Mouse (Mus musculus): Measurements from ENCODE around the gene Nifk.
A peak's percentile ranks its signal among the peaks of the same experiment; 100 is the strongest.

The Nifk gene

DNA sequence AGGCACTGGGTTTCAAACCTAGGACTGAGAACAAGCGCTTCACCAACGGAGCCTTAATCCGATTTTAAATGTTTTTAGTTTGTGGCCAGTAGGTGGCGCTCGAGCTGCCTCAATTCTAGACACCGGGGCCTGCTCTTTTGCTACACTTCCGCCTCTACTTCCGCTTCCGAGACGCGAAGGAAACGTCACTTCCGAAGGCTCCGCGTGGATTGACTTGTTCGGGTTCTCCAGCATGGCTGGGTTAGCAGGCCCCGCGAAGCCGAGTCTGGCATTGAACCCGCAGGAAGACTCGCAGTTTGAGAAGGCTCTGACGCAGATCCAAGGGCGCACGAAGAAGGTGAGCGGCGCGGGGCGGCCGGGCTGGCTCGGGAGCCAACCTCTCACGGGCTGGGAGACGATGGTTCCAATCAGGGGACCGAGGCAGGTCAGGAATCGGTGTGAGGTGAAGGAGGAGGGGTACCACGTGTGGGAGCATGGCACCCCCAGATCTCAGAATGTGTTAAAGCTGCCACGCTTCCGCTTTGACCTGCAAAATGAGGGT lies at the start of gene Nifk:
Nifk (plus strand) TSS at position 179 of the 541 bp plus-strand sequence.
- DNase-seq (ENCODE audit: low spot score in 2 of 2): peak; percentile 88 to 91

DNA sequence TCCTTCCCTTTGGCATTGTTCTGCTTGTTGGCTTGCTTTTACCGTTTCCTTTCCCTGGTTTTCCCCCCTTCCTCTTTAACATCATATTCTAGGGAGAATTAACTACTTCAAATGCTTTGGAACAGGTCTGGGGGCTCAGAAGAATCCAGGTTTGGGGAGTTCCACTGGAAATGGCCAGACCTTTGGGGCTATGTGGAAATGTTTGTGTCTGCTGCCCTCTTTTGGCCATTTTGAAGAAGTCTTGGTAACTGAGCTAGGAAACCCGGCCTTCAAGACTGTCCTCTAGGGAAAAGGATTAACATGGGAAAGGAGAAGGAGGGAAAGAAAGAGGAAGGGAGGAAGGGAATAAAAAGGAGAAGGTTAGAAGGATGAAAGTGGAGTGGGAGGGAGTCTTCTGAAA lies 46.5 kb upstream of the Nifk start:
- no peak for DNase-seq (ENCODE audit: low spot score in 2 of 2)

DNA sequence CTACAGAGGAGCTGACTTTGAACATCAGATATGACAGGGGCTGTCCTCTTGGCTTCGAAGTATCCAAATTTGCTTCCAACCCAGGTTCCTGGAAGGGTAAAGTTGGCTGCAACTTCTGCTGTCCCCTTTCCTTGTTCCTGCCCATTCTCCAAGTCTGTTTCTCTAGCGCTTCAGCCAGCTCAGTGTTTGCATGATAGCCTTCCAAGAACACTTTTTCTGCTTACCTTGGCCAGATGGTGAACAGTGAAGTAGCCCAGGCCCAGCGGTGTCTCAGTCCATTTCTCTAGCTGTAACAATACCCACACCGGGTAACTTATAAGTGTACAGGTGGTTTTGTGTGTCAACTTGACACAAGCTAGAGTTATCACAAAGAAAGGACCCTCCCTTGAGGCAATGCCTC lies 29.3 kb upstream of the Nifk start:
- DNase-seq (ENCODE audit: low spot score in 2 of 2): no peak

DNA sequence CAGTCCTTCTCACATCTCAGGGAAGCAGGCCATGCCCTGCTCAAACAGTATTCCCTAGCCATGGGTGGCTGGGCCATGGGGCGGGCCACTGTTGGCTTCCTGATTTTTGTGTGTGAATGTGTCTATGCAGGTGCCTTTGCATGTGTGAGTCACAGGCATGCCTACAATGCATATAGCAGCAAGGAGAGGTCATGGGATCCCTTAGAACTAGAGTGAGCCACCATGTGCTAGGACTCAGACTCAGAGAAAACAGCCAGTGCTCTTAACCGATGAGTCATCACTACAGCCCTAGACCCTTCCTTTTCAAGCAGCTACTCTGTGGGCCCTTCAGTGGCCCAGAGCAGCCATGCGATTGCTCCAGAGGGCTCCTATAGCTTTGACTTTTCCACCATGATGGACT lies 27.4 kb upstream of the Nifk start:
- no peak for DNase-seq (ENCODE audit: low spot score in 2 of 2)

DNA sequence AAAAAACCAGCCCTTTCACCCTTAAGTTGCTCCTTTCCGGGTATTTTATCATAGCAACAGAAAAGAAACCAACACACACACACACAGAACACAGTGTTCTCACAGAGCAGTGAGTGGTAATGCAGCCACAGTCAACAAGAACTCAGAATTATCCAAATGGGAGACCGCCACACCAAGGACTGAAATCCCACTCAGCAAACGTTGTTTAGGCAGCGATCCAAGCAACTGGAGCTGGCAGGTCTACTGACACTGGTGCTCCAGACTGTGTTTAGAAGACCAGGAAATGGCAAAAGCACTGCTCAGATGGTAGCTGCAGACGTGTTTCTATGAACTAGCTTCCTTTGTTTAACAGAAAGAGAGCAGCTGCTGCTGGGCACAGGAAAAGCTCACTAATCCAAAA lies 26.8 kb upstream of the Nifk start:
- DNase-seq (ENCODE audit: low spot score in 2 of 2): no peak

DNA sequence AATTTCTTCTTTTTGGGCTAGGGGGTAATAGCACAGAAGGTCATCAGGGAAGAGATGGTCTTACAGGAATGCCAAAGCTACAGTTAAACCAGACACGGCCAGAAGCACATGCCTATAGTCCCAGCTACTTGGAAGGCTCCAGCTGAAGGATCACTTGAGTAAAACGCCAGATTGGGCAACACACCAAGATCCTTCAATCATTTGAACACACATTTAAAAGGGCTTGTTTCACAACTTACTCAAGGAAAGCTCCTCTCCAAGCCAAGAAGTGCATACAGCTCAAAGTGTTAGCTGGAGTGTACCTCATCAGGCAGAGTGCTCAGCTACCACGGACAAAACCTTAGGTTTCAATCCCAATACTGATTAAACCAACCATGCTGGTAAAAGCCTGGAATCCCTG lies 25.0 kb upstream of the Nifk start:
- DNase-seq (ENCODE audit: low spot score in 2 of 2): no peak

DNA sequence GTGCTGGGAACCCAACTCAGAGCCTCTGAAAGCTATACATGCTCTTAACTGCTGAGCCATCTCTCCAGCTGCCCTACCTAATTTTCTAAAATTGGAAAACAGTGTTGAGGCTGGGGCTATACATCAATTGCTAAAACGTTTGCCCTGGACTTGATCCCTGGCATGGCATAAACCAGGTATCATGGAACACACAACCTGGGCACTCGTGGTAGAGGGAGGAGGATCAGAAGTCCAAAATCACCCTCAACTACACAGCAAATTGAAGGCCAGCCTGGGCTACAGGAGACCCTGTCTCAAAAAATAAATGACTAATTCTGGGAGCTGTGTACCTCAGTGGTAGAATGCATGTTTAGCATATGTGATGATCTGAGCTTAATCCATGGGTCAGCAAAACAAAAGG lies 23.9 kb upstream of the Nifk start:
- DNase-seq (ENCODE audit: low spot score in 2 of 2): no peak

DNA sequence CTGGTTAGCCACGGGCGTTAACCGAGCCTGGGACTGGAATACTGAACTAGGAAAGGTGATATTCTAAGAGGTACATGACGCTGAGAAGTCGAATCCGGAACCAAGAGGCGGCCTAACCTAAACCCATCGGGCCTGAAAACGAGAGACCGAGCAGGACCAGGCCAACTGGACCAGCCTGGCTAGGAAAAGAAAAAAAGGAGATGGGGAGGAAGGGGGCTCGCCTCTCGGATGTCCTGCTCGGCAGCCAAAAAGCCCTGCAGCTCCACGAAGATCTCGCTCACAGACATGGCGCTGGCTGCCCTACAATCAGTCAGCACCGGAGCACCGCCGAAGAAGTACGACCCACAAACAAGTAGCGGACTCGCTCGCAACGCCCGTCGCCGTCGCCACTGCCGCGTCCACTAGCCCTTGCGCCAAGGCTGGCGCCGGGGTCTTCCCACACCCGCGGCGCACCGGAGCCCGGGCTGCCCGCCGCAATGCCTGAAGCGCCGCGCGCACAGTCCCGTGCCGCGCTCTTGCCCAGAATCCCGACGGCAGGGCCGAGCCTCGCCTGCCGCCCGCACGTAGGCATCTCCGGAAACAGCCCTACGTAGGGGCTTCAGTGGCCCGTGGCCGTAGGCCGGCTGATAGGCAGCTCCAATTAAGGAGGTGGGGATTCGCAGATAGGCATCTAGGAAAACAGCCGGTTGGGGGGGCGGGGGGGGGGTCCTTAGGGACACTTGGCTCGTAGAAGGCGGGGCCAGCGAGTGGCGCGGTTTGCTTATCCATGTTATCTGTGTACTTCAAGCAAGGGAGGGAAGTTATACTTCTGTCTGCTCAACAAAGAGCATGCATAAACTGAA lies 10.6 kb upstream of the Nifk start:
- DNase-seq (ENCODE audit: low spot score in 2 of 2): peak; percentile 83 to 88

DNA sequence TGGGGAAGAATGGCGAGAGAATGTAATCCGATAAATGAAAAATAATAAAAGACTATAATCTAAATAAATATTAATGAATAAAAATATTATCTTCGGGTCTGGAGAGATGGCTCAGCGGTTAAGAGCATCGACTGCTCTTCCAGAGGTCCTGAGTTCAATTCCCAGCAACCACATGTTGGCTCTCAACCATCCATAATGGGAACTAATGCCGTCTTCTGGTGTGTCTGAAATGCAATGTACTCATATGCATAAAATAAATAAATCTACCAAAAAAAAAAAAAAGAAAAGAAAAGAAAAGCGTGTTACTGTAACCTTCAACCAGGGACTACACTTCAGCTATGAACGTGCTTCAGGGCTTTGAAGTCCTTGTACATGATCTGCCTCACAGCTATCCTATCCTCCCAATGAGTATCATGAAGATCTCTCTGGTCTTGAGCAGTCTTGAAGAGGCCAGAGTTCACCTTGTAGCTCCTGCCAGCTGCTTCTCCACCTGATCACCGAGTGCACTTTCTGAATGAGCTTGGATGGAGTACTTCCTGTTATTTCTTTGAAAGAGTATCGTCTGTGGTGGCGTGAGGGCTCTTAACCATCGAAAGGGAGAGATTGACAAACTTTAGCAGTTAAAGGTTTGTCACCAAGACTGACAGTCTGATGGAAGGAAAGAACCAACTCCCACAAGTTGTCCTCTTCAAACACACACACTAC lies 9.9 kb upstream of the Nifk start, which contains the start of gene Tsn:
Tsn (minus strand) TSS at position 118 of the 705 bp plus-strand sequence.
- no peak for DNase-seq (ENCODE audit: low spot score in 2 of 2)

DNA sequence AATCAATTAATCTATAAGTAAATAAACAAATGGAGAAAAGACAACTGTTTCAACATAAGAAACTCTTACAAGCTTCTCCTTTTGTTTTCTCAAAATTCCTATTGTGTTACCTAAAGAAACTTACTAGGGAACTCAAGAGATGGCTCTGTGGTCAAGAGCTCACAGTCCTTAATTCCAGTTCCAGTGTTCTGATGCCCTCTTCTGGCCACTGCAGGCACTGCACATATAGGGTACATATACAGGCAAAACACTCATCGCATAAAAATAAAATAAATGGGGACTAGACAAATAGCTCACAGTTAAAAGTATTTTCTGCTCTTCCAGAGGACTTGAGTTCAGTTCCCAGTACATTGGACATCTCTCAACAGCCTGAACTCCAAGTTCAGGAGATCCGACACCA lies 943 bp upstream of the Nifk start:
- no peak for DNase-seq (ENCODE audit: low spot score in 2 of 2)

DNA sequence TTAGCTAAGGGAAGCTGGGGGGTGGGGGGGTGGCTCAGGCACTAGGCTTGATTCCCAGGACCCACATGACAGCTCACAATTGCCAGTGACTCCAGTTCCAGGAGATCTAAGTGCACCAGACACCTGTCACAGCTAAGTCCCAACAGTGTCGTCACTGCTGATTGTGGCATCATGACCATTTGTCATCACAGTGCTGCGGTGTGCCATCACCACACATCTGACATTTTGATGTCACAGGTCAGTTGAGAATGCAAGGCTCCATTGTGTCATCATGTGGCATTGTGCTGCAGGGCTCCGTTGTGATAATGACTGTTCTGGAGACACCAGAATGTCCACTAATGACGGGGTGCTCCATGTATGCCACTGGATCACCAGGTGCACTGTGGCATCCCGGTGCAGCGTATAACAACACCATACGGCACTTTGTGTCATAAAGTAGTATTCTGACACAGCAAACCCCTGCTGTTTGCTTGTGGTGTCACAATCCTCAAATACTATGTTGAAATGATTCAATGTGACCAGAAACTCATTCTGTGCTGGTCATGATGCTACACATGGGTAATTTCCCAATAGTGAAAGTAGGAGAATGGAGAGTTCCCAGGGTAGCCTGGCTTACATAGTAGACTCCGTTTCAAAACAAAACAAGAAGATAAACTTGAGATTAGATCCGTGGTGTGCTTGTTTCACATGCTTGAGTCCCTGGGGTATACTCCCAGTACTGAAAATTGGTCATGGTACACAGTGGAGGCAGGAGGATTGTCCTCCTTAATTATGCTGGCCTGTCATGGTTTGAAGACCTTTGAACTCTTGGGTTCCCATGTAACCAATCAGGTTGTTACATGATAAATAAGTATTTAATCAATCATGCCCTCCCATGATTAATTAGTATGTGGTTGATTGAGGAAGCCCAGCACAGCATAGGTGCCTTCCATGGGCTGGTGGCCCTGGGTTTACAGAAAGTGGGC lies 13.4 kb downstream of the Nifk start:
- no peak for DNase-seq (ENCODE audit: low spot score in 2 of 2)

DNA sequence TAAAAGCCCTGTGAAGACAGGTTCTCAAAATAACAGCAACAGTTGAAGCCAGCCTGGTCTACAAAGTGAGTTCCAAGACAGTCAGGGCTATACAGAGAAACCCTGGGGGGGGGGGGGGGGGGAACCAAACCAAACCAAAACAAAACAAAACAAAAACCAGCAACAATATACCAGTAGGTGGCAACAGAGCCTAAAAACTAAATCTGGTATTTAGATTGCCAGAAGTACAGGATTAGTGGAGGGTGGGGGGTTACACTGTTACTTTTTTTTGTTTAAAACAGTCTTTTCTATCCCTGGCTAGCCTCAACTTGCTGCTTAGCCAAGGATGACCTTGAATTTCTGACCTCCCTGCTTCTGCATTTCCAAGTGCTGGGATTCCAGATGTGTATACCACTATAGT lies 14.2 kb downstream of the Nifk start:
- DNase-seq (ENCODE audit: low spot score in 2 of 2): no peak

DNA sequence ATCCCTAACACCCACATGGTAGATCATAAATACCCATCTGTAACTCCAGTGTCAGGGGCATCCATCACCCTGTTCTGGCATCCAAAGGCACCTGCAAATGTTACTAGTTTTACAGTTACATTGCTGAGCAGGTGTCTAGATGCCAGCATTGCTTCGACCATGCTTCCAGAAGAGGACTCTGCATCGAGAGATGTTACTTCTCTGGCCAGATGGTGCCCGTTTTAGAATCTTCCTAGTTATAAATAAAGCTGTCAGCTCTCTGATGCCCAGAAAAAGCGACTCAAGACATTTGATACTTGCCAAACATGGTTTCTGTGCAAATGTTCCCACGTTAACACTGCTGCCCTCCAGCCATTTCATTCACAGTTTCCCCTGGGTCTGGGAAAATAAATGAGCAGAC lies 16.3 kb downstream of the Nifk start:
- no peak for DNase-seq (ENCODE audit: low spot score in 2 of 2)

DNA sequence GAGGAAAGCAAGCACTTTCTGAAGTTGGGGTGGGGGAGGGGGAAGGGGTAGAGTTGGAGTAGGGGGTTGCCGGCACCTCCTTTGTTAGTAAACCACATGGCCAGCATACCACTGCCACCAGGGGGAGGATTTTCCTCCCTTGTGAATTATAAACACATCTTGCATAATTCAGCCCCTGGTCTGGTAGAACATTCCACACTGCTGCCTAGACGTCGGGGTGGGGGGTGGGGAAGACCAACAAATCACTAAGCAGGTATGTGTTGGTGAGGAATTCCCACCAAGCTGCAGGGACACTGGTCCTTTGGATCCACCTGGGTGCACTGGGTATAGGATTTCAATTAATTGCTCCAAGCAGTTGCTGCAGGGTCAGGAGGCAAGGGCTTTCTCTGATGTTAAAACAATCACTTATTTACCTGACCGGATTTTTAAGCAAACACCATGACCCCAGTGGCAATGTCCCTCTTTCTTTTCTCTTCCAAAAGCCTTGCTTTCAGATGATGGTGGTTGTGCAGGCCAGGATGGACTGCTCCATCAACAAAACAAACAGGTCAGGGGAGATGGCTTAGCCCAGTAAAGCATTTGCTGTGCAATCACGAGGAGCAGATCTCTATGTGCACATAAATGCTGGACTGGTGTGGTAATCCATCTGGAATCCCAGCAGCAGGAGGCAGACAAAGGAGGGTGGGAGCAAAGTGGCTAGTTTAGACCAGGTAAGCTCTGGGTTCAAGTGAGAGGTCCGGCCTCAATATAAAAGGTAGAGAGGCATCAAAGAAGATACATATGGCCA lies 22.2 kb downstream of the Nifk start:
- DNase-seq (ENCODE audit: low spot score in 2 of 2): no peak

DNA sequence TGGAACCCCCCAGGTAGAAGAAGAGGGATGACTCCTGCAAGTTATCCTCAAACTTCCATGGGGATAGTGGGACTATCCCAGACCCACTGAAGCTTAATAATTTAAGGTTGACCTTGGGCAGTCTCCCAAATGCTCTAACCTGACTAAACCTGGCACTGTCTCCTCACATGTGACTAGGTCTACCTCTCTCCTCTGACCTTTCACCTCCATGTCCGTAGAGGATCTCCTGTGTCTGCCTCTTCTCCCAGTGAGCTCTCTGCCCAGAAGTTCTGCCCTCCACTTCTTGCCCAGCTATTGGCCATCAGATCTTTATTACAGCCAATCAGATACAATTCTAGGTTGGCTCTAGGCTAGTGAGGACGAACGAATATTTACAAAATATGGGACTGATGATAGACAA lies 28.3 kb downstream of the Nifk start:
- DNase-seq (ENCODE audit: low spot score in 2 of 2): no peak

DNA sequence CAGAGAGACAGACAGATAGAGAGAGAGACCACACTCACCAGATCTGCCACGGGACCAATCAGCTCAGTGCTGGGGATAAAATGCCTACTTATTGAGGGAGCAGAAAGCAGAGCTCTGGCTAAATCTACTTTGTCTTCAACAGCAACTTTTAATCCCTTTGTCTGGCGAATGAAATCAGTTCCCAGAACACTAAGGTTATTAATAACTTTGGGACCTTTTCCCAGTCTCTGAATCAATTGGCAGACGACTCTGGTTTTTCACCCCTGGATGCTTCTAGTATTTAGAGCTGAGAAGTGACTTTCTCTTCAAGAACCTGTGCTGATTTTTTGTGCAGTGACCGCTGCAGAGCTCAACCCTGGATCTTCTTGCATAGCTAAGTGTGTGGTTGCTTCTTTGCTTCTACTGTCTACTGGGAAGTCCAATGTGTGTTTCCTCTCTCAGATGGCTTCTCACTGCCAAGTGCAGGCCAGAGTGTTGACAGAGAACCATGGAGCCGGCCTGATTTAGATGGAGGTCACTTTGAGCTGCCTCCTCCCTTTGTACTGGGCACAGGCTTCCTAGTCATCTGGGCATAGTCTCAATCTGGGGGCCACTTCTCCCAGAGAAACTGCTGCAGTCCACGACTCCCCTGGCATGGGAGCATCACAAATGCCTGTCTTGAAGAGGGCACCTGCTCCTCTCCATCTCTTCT lies 37.6 kb downstream of the Nifk start:
- no peak for DNase-seq (ENCODE audit: low spot score in 2 of 2)

DNA sequence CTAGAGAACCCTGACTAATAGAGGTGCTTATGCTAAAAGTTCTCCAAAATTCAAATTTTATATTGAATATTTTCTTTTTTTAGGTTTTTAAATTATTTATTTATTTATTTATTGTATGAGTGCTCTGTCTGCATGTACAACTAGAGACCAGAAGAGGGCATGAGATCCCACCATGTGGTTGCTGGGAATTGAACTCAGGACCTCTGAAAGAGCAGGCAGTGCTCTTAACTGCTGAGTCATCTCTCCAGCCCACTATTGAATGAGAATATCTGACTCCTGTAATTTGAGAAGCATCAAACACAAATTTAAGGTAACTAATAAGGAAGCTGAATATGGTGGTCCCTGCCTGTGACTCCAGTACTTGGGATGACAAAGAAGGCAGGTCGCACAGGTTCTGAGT lies 46.3 kb downstream of the Nifk start:
- DNase-seq (ENCODE audit: low spot score in 2 of 2): no peak

DNA sequence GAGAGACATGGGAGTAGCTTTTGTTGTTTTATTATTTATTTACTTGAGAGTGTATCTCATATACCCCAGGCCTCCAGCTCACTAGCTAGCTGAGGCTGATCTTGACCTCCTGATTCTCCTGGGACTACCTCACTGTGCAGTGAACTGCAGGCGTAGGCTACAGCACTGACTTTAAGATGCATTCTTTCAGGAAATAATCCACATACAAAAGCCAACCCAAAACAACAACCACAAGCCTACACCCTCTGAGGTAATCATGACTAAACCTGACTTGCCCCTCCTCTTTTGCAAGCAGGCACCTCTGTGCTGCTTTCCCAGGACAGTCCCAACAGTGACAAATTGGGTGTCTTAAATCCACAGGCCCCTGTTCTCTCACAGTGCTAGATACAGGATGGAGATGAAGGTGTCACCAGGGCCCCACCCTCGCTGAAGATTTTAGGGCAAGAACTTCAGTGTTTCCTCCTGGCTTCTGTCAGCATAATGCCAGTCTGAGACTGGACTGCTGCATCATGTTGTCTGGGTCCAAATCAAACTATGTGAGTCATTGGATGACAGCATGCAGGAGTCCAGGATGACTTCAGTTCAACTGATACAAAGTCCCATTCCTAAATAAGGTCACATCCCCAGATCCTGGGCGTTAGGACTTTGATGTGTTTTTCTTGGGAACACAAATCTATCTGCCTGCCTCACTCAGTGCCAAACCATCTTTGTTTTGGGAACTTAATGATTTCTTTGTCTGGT lies 47.3 kb downstream of the Nifk start:
- no peak for DNase-seq (ENCODE audit: low spot score in 2 of 2)

DNA sequence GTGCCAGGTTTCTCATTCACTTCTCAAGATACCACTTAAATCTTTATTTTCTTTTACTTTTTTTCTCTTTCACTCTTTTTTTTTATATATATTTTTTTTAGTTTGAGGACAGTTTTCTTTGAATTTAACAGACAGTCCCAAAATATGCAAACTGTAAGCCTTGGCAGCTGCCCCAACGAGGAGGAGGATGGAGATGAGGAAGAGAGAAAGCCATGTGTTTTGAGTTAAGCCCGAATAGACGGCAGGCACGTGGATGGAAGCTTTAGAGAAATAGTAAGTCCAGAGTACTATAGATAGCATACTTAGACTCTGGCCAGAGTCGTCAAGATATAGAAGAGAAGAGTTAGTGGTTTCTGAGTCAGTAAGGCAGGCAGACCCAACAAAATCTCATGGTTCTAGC lies 56.1 kb downstream of the Nifk start:
- DNase-seq (ENCODE audit: low spot score in 2 of 2): no peak
